Mouse (Mus musculus): ENCODE measurements around the gene Arl6. TPM values are rescaled to one million over a fixed set of nuclear protein-coding genes. Genes with fewer than 3 reads are reported as not detected.

Arl6 gene
- total and polyA plus RNA-seq, 3 experiments: 0.23 to 0.77 TPM; not detected in 1

GRCm38 (mm10) chr16:59639985-59640384 is 794 bp upstream of the Arl6 start:
- Histone ChIP-seq H3K27ac (ENCODE audit: insufficient read depth, low read depth) (no peak overlapping the region), H3K36me3 (replicated peaks in 1 of 2; ENCODE audit: control insufficient read depth in 1 of 2, insufficient read depth in 1 of 2, low read length in 1 of 2) (no peaks in the 10 kb centered on the region), H3K9ac (ENCODE audit: insufficient read depth, low read depth) (no peak overlapping the region), H3K79me2 (replicated peaks; ENCODE audit: control insufficient read depth, extremely low read depth, insufficient read depth, poor library complexity, severe bottlenecking) (no peaks in the 10 kb centered on the region), H3K4me3 (replicated peaks in 1 of 3; ENCODE audit: low read depth in 2 of 3, low read length in 2 of 3, poor library complexity in 1 of 3) (no peak overlapping the region), H3K4me1 (ENCODE audit: control insufficient read depth in 1 of 2, insufficient read depth in 2 of 2) (peaks cover 0 to 11% of the 10 kb centered on the region in 2 experiments; a peak in 1 of 4 replicates), H3K4me2 (ENCODE audit: insufficient read depth, low read depth, poor library complexity, severe bottlenecking) (no peak overlapping the region), H3K27me3 (replicated peaks) (no peaks in the 10 kb centered on the region), H3K9me3 (replicated peaks; ENCODE audit: low read length) (peaks cover 3% of the 10 kb centered on the region)
- in situ Hi-C loops (cut with MboI; ENCODE audit: low pct_ligation_motif_present, low pct_unique_long_range_greater_than_20kb, low sequenced_read_pairs): no loop called here
- dilution Hi-C loops (cut with MboI; ENCODE audit: extremely low pct_ligation_motif_present, extremely low pct_unique_long_range_greater_than_20kb, low sequenced_read_pairs): no loop called here
- DNase-seq (ENCODE audit: extremely low read depth): no peak
- TF ChIP-seq MXI1 (IDR thresholded peaks at IDR 0.05; ENCODE audit: low read depth, low read length): no peak
- no peak for TF ChIP-seq PAX5 (IDR thresholded peaks at IDR 0.05; ENCODE audit: low read length)
- no peak for TF ChIP-seq SMC3 (IDR thresholded peaks at IDR 0.05; ENCODE audit: low read depth, low read length)
- TF ChIP-seq EP300 (IDR thresholded peaks at IDR 0.05; ENCODE audit: low read length): no peak
- no peak for TF ChIP-seq MEF2A (IDR thresholded peaks at IDR 0.05; ENCODE audit: borderline replicate concordance, low read depth, low read length)
- TF ChIP-seq NRF1 (IDR thresholded peaks at IDR 0.05; ENCODE audit: low read depth, low read length): no peak
- no peak for TF ChIP-seq CTCF (conservative IDR thresholded peaks at IDR 0.05 in 1 of 2, IDR thresholded peaks at IDR 0.05 in 1 of 2; ENCODE audit: low read depth in 2 of 2, low read length in 2 of 2)
- TF ChIP-seq JUND (conservative IDR thresholded peaks at IDR 0.05; ENCODE audit: low read depth, low read length): no peak
- TF ChIP-seq NELFE (IDR thresholded peaks at IDR 0.05; ENCODE audit: low read depth, low read length): no peak
- TF ChIP-seq POLR2AphosphoS2 (IDR thresholded peaks at IDR 0.05; ENCODE audit: low read depth, low read length): no peak
- no peak for TF ChIP-seq USF2 (conservative IDR thresholded peaks at IDR 0.05; ENCODE audit: low read depth, low read length)
- TF ChIP-seq E2F4 (IDR thresholded peaks at IDR 0.05; ENCODE audit: insufficient replicate concordance, low read depth, low read length): no peak

- H3K4me1 ChIP-seq (ENCODE audit: control insufficient read depth in 1 of 2, insufficient read depth in 2 of 2): no peaks in the 10 kb centered on the region
- no peak overlapping the region for H3K27ac ChIP-seq (ENCODE audit: insufficient read depth, low read depth)
- no peak for TF ChIP-seq ZMIZ1 (IDR thresholded peaks at IDR 0.05; ENCODE audit: low read depth, low read length)
- TF ChIP-seq NRF1 (IDR thresholded peaks at IDR 0.05; ENCODE audit: low read depth, low read length): no peak
- no peak for TF ChIP-seq ZKSCAN1 (IDR thresholded peaks at IDR 0.05; ENCODE audit: borderline replicate concordance, low read depth, low read length)
- TF ChIP-seq RCOR1 (conservative IDR thresholded peaks at IDR 0.05; ENCODE audit: low read depth, low read length): no peak
- no peak for TF ChIP-seq BHLHE40 (IDR thresholded peaks at IDR 0.05; ENCODE audit: low read depth, low read length)
- no peak for TF ChIP-seq UBTF (IDR thresholded peaks at IDR 0.05; ENCODE audit: low read depth, low read length)
- TF ChIP-seq SMC3 (IDR thresholded peaks at IDR 0.05; ENCODE audit: low read depth, low read length): no peak
- TF ChIP-seq EP300 (IDR thresholded peaks at IDR 0.05; ENCODE audit: low read length): no peak
- no peak for TF ChIP-seq KAT2A (IDR thresholded peaks at IDR 0.05; ENCODE audit: insufficient replicate concordance, low read length)
- TF ChIP-seq ZC3H11A (IDR thresholded peaks at IDR 0.05; ENCODE audit: low read depth, low read length): no peak
- no peak for TF ChIP-seq ELF1 (IDR thresholded peaks at IDR 0.05; ENCODE audit: low read depth, low read length)
- TF ChIP-seq USF1 (IDR thresholded peaks at IDR 0.05; ENCODE audit: low read depth, low read length): no peak
- no peak for TF ChIP-seq MYC (IDR thresholded peaks at IDR 0.05; ENCODE audit: low read depth, low read length)
- no peak for TF ChIP-seq CHD1 (IDR thresholded peaks at IDR 0.05; ENCODE audit: low read depth, low read length)
- TF ChIP-seq JUN (IDR thresholded peaks at IDR 0.05; ENCODE audit: insufficient read depth, low read depth, low read length): no peak
- no peak for TF ChIP-seq MEF2A (IDR thresholded peaks at IDR 0.05; ENCODE audit: borderline replicate concordance, low read depth, low read length)
- no peak for TF ChIP-seq IRF4 (IDR thresholded peaks at IDR 0.05; ENCODE audit: low read depth, low read length)
- TF ChIP-seq PAX5 (IDR thresholded peaks at IDR 0.05; ENCODE audit: low read length): no peak
- in situ Hi-C loops (cut with MboI; ENCODE audit: low pct_ligation_motif_present, low pct_unique_long_range_greater_than_20kb, low sequenced_read_pairs): no loop called here
- no peak for DNase-seq (ENCODE audit: extremely low read depth)
- no peaks in the 10 kb centered on the region for H3K36me3 ChIP-seq (replicated peaks in 1 of 2; ENCODE audit: control insufficient read depth in 1 of 2, insufficient read depth in 1 of 2, low read length in 1 of 2)
- H3K9me3 ChIP-seq (replicated peaks; ENCODE audit: low read length): peaks cover 3% of the 10 kb centered on the region
- H3K4me2 ChIP-seq (ENCODE audit: insufficient read depth, low read depth, poor library complexity, severe bottlenecking): no peak overlapping the region
- no peak overlapping the region for H3K9ac ChIP-seq (ENCODE audit: insufficient read depth, low read depth)
- H3K27me3 ChIP-seq (replicated peaks): no peaks in the 10 kb centered on the region
- H3K4me3 ChIP-seq (replicated peaks in 1 of 3; ENCODE audit: low read depth in 2 of 3, low read length in 2 of 3, poor library complexity in 1 of 3): no peak overlapping the region
- no peaks in the 10 kb centered on the region for H3K79me2 ChIP-seq (replicated peaks; ENCODE audit: control insufficient read depth, extremely low read depth, insufficient read depth, poor library complexity, severe bottlenecking)
- dilution Hi-C loops (cut with MboI; ENCODE audit: extremely low pct_ligation_motif_present, extremely low pct_unique_long_range_greater_than_20kb, low sequenced_read_pairs): no loop called here
Observed at GRCm38 (mm10) chr16:59634598-59634997, 4.6 kb downstream of the Arl6 start.

All from CH12.LX (cell line).